Mouse (Mus musculus): ENCODE results near the gene Pnpla5. TPM values are rescaled to one million over a fixed set of nuclear protein-coding genes. Genes with fewer than 3 reads are reported as not detected.
"Not testable (repeated sequence)": the region's sequence is repeated elsewhere in the genome, so short reads cannot be mapped to it uniquely, and the experiment has no call there.

The Pnpla5 gene
- total RNA-seq (2021), result not detected

GRCm38 (mm10) chr15:84123075-84123474 lies at the start of gene Pnpla5:
Pnpla5 (minus strand) TSS chr15:84123175.
- intact Hi-C loops (cut with DNase I), result loop anchor here (5.0 kb wide), 1 partner anchor 69 kb away; the partner anchor contains the start of gene Samm50
- no peak for DNase-seq

- intact Hi-C loops (cut with DNase I), result no loop called here
Observed at GRCm38 (mm10) chr15:84171166-84171565, 48.2 kb upstream of the Pnpla5 start.

DNA sequence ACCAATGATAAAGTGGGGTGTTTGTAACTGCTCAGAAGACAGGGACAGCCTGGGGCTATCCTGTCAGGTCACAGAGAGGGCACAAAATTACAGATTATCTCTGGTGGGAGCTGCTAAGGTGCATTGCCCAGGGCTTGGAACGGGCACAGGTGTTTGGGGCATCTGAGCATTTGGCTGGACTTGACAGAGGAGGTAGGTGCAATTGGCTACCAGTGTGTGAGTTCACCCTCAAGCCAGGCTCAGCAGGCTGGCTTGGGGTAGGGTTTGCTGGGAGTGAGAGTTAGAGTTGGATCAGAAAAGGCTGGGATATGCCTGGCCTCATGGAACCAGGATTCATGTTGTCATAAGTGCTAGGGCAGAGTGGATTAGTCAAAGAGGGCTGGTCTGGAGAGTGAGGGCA lies 46.5 kb upstream of the Pnpla5 start:
- no peak for DNase-seq
- intact Hi-C loops (cut with DNase I), result loop anchor here (2.0 to 5.0 kb wide), 2 partner anchors 49 to 97 kb away; no protein-coding TSS in a partner anchor

More at GRCm38 (mm10) chr15:84171166-84171565, 48.2 kb upstream of the Pnpla5 start:
- no peak for DNase-seq

- intact Hi-C loops (cut with DNase I), result loop anchor here (2.0 to 5.0 kb wide), 2 partner anchors 48 to 96 kb away; no protein-coding TSS in a partner anchor
- peak in 1 of 2 experiments; percentile 12 for DNase-seq
Observed at GRCm38 (mm10) chr15:84168170-84169161, 45.5 kb upstream of the Pnpla5 start.

DNA sequence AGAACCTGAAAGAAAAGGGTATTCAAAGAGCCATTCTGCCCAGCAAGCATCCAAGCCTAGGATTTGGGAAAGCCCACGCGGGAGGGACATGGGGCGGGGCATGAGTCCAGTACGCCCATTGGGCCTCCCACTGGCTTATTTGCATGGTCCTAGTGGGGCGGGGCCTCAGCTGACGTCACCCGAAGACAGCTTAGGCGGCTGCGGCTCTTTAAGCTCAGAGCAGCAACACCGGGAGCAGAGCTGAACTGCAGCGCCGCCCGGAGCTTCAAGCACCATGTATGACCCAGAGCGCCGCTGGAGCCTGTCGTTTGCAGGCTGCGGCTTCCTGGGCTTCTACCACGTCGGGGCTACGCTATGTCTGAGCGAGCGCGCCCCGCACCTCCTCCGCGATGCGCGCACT lies 44.6 kb upstream of the Pnpla5 start, which contains the start of gene Pnpla3:
TSS of gene Pnpla3 (plus strand) at position 238 of the 400 bp plus-strand sequence.
- intact Hi-C loops (cut with DNase I), result loop anchor here (5.0 kb wide), 1 partner anchor 95 kb away; no protein-coding TSS in a partner anchor
- peak; percentile 93 to 94 for DNase-seq

DNA sequence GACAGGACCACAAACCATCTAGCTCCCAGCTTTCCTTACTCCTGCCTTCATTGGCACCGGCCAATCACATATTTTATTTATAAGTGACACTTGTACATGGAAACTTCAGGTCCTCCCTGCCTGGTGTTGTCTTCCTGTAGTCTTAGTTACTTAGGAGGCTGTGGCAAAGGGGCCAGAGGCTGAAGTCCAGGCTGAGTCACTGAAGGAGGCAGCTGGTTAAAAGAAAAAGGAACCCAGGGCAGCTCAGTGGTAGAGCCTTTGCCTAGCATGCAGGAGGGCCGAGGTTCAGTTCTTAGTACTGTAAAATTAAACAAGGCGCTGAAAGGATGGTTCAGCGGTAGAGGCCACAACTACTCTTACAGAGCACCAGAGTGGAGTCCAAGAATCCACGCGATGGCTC lies 43.8 kb upstream of the Pnpla5 start:
- intact Hi-C loops (cut with DNase I), result loop anchor here (5.0 kb wide), 1 partner anchor 95 kb away; no protein-coding TSS in a partner anchor
- no peak for DNase-seq

- DNase-seq, result no peak
- intact Hi-C loops (cut with DNase I), result no loop called here
Observed at GRCm38 (mm10) chr15:84161871-84162270, 38.9 kb upstream of the Pnpla5 start.

- intact Hi-C loops (cut with DNase I); DNase-seq: not testable (repeated sequence)
Observed at GRCm38 (mm10) chr15:84157530-84157929, 34.6 kb upstream of the Pnpla5 start.

DNA sequence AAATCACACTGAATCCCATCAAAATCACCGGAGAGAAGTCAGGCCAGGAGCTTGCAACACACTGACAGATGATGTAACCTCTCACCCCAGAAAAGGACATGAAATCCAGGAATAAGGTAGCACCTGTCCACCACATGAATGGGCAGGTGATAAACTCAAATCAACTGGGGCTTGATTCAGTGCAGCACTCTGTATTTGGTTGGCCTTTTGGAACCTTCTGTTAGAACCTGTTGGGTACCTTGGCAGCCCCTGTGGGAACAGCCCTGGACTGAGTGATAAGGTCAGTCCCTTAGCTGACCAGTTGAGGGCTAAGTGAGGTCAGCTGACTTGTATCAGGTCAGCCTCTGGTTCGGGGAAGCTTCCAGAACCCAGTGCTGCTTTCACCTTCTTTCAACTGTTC lies 33.2 kb upstream of the Pnpla5 start:
- DNase-seq, result no peak
- intact Hi-C loops (cut with DNase I), result no loop called here

- intact Hi-C loops (cut with DNase I), result no loop called here
- no peak for DNase-seq
Observed at GRCm38 (mm10) chr15:84140929-84141328, 18.0 kb upstream of the Pnpla5 start.

- no peak for DNase-seq
Observed at GRCm38 (mm10) chr15:84140109-84140508, 17.1 kb upstream of the Pnpla5 start.

GRCm38 (mm10) chr15:84139592-84140005 lies 16.6 kb upstream of the Pnpla5 start:
- intact Hi-C loops (cut with DNase I), result loop anchor here (10.0 kb wide), 1 partner anchor 285 kb away; no protein-coding TSS in a partner anchor
- DNase-seq, result no peak

More at GRCm38 (mm10) chr15:84140109-84140508, 17.1 kb upstream of the Pnpla5 start:
- intact Hi-C loops (cut with DNase I), result no loop called here

GRCm38 (mm10) chr15:84136473-84137415 lies 13.8 kb upstream of the Pnpla5 start:
- DNase-seq, result no peak
- intact Hi-C loops (cut with DNase I), result loop anchor here (2.0 to 10.0 kb wide), 2 partner anchors 58 to 288 kb away; no protein-coding TSS in a partner anchor

- DNase-seq, result peak in 1 of 2 experiments; percentile 24
- intact Hi-C loops (cut with DNase I), result loop anchor here (10.0 kb wide), 1 partner anchor 289 kb away; no protein-coding TSS in a partner anchor
Observed at GRCm38 (mm10) chr15:84135472-84135871, 12.5 kb upstream of the Pnpla5 start.

DNA sequence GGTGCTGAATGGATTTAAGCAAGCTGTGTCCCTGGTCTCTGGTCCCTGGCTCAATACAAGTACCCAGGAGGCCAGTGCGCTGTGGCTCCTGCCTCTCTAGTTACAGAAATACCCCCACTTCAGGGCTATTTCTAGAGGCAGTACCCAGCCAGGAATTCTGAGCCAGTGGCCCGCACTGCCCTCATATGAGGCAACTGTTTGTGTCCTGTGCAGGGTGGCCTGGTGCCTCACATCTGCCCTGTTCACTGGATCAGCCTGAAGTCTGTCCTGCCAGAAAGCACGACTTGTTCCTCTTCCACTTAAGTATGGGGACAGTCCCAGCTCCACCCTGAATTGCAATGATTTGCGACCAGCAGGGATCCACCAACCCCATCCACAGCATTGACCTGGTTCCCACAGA lies 10.5 kb upstream of the Pnpla5 start:
- intact Hi-C loops (cut with DNase I), result loop anchor here (10.0 kb wide), 1 partner anchor 291 kb away; no protein-coding TSS in a partner anchor
- peak; percentile 38 to 51 for DNase-seq

DNA sequence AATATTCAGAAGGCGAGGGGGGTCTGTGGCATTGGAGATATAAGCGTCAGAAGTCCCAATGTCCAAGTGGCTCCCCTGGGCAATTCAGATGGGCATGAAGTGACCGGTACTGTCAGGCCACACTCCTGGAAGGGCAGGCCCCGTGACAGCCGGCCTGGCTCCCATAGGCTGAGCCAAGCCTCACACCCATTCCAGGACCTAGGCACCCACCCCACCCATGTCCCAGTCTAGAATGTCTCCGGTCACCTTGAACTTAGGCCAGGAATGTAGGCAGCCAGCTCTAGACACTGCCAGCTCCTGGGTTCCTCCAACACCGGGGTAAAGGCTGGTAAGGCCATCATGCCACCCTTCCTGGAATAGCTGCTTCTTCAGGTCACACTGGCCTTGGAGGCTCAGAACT lies 9.0 kb upstream of the Pnpla5 start:
- DNase-seq, result peak; percentile 55 to 59
- intact Hi-C loops (cut with DNase I), result loop anchor here (10.0 kb wide), 1 partner anchor 293 kb away; no protein-coding TSS in a partner anchor

DNA sequence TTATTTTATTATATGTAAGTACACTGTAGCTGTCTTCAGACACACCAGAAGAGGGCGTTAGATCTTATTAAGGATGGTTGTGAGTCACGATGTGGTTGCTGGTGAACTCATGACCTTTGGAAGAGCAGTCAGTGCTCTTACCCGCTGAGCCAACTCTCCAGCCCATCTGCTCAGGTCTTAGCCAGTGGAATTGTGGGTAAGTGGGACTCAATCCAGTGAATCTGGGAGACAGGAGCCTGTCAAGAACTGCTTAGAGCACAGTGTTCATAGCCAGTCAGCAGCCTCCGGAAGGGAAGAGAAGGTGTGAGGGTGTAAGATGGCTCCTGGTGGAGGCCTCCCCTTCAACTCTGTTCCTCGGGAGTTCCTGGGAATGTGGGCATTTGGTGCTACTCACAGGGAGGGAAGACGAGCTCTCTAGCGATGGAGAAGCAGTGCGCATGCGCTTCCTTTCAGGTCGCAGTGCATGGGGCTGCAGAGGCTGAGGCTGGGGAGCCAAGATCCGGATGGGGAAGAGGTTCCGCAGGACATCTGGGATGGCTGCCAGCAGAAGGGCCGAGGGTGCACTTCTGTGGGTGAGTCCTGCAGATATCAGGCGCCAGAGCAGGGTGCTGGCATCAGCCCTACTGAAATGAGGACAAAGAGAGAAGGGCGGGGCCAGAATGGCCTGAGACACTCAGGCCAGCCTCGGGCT lies 8.3 kb upstream of the Pnpla5 start:
- peak; percentile 70 to 72 for DNase-seq
- intact Hi-C loops (cut with DNase I), result loop anchor here (10.0 kb wide), 1 partner anchor 294 kb away; no protein-coding TSS in a partner anchor

GRCm38 (mm10) chr15:84126871-84127270 lies 3.9 kb upstream of the Pnpla5 start:
- no peak for DNase-seq
- intact Hi-C loops (cut with DNase I), result no loop called here

GRCm38 (mm10) chr15:84126447-84126846 lies 3.5 kb upstream of the Pnpla5 start:
- DNase-seq, result no peak
- intact Hi-C loops (cut with DNase I), result no loop called here
